Mouse (Mus musculus) spleen, embryonic (tissue): Measurements from ENCODE around the gene Cxcl1.

Experiments
- CTCF ChIA-PET: fragments of 350-600 bp; sonication (Branson Sonifier 250); formaldehyde crosslinking; loops from one replicate; lab custom pipeline; 2022; lab: Charles Lee

Gene Cxcl1

GRCm38 (mm10) chr5:90884628-90885242 lies 6.3 kb upstream of the Cxcl1 start:
- CTCF ChIA-PET, result no interaction called here

- CTCF ChIA-PET, result no interaction called here
Measured at GRCm38 (mm10) chr5:90888661-90889060, 2.4 kb upstream of the Cxcl1 start.

GRCm38 (mm10) chr5:90891464-90891813 lies 398 bp downstream of the Cxcl1 start:
- CTCF ChIA-PET, result no interaction called here

- CTCF ChIA-PET, result interaction anchor here (0.7 kb wide), 1 partner anchor 694 kb away, joined by 5 read pairs; no protein-coding TSS in a partner anchor
Measured at GRCm38 (mm10) chr5:90894231-90894630, 3.2 kb downstream of the Cxcl1 start.

- CTCF ChIA-PET, result no interaction called here
Measured at GRCm38 (mm10) chr5:90897429-90897828, 6.4 kb downstream of the Cxcl1 start.

- CTCF ChIA-PET, result no interaction called here
Measured at GRCm38 (mm10) chr5:90899308-90899707, 8.3 kb downstream of the Cxcl1 start.

- CTCF ChIA-PET, result no interaction called here
Measured at GRCm38 (mm10) chr5:90900147-90900546, 9.1 kb downstream of the Cxcl1 start.

- CTCF ChIA-PET, result no interaction called here
Measured at GRCm38 (mm10) chr5:90900688-90901087, 9.6 kb downstream of the Cxcl1 start.

- CTCF ChIA-PET, result interaction anchor here (0.7 kb wide), 1 partner anchor 323 kb away, joined by 3 read pairs; no protein-coding TSS in a partner anchor
Measured at GRCm38 (mm10) chr5:90902380-90903260, 11.6 kb downstream of the Cxcl1 start.

GRCm38 (mm10) chr5:90903339-90904020 lies 12.4 kb downstream of the Cxcl1 start, which contains the start of gene Cxcl2:
Gene Cxcl2 (plus strand): TSS chr5:90903871.
- CTCF ChIA-PET, result no interaction called here

- CTCF ChIA-PET, result no interaction called here
Measured at GRCm38 (mm10) chr5:90908983-90909382, 17.9 kb downstream of the Cxcl1 start.

- CTCF ChIA-PET, result no interaction called here
Measured at GRCm38 (mm10) chr5:90919495-90919894, 28.5 kb downstream of the Cxcl1 start.

- CTCF ChIA-PET, result no interaction called here
Measured at GRCm38 (mm10) chr5:90922958-90923357, 31.9 kb downstream of the Cxcl1 start.

- CTCF ChIA-PET, result interaction anchor here (0.7 kb wide), 1 partner anchor 280 kb away, joined by 3 read pairs; no protein-coding TSS in a partner anchor
Measured at GRCm38 (mm10) chr5:90930546-90930945, 39.5 kb downstream of the Cxcl1 start.

- CTCF ChIA-PET, result interaction anchor here (0.7 kb wide), 1 partner anchor 280 kb away, joined by 3 read pairs; no protein-coding TSS in a partner anchor
Measured at GRCm38 (mm10) chr5:90930971-90931851, 40.2 kb downstream of the Cxcl1 start, which contains the start of gene Mthfd2l. Gene Mthfd2l (plus strand): TSS chr5:90931117.

GRCm38 (mm10) chr5:90931911-90932310 lies 40.9 kb downstream of the Cxcl1 start:
- CTCF ChIA-PET, result no interaction called here

GRCm38 (mm10) chr5:90936706-90937105 lies 45.7 kb downstream of the Cxcl1 start:
- CTCF ChIA-PET, result no interaction called here
